Mouse (Mus musculus) mouse trophoblast stem cell (cell line): ENCODE results near the gene Lmf1.

Source experiments
- in situ Hi-C, 2 experiments: fragments of 300-500 bp; cut with MseI, MboI; formaldehyde crosslinking; loops; 2 replicates in 1 of 2; 3 replicates in 1 of 2; pipeline ENCODE4 v1.15.1; 2025

Gene Lmf1

GRCm38 (mm10) chr17:25700863-25701496 lies 122.1 kb downstream of the Lmf1 start:
- in situ Hi-C loops, result no loop called here

- in situ Hi-C loops, result no loop called here
Observed at GRCm38 (mm10) chr17:25709994-25710393, 131.1 kb downstream of the Lmf1 start.

GRCm38 (mm10) chr17:25711136-25711535 lies 132.3 kb downstream of the Lmf1 start:
- in situ Hi-C loops, result no loop called here
